Mouse (Mus musculus) neural tube, embryonic 14.5 days (tissue): ENCODE results near the gene Olfm3. TPM values are rescaled to one million over a fixed set of nuclear protein-coding genes. Genes with fewer than 3 reads are reported as not detected.

Experiments
- ATAC-seq: fragments of 200-750 bp; cut with Nextera tagmentation; 2 replicates; pipeline ENCODE4 v1.8.0; 2017; ENCODE audit warnings: low read depth, mild to moderate bottlenecking, moderate TSS enrichment, moderate library complexity
- H3K27ac ChIP-seq: fragments of 300-500 bp; sonication (generic); 2 replicates; pipeline ENCODE4 v1.5.1; 2014; ENCODE audit warnings: low read depth, mild to moderate bottlenecking, control low read depth, low read length, moderate library complexity, mixed read lengths
- H3K27me3 ChIP-seq: fragments of 300-500 bp; sonication (generic); 2 replicates; pipeline ENCODE4 v1.6.1; 2014; ENCODE audit warnings: low read length; ENCODE audit not compliant: control insufficient read depth, insufficient read depth
- H3K36me3 ChIP-seq: fragments of 300-500 bp; sonication (generic); 2 replicates; pipeline ENCODE4 v1.6.1; 2014; ENCODE audit warnings: low read length, mixed read lengths; ENCODE audit not compliant: control insufficient read depth, insufficient read depth
- H3K4me1 ChIP-seq: fragments of 300-500 bp; sonication (generic); 2 replicates; pipeline ENCODE4 v1.6.1; 2014; ENCODE audit warnings: low read length; ENCODE audit not compliant: control insufficient read depth, insufficient read depth
- H3K4me2 ChIP-seq: fragments of 300-500 bp; sonication (generic); 2 replicates; pipeline ENCODE4 v1.6.1; 2014; ENCODE audit warnings: mild to moderate bottlenecking, low read depth, low read length, control low read depth
- H3K4me3 ChIP-seq: fragments of 300-500 bp; sonication (generic); 2 replicates; pipeline ENCODE4 v1.5.1; 2014; ENCODE audit warnings: low read depth, low read length, control low read depth, mixed read lengths
- H3K9ac ChIP-seq: fragments of 300-500 bp; sonication (generic); replicated peaks from 2 replicates; pipeline ENCODE4 v1.6.1; 2014; ENCODE audit warnings: low read depth, mild to moderate bottlenecking, control low read depth, low read length, mixed read lengths
- H3K9me3 ChIP-seq: fragments of 300-500 bp; sonication (generic); 2 replicates; pipeline ENCODE4 v1.6.1; 2016; ENCODE audit warnings: low read length; ENCODE audit not compliant: control insufficient read depth
- WGBS: fragments of 180-500 bp; shearing (Covaris S2); extraction: QIAGEN DNeasy Blood & Tissue Kit; methylation state at CpG from one replicate; pipeline ENCODE4 v1.1.7; 2014; 5-methylcytosine and 5-hydroxymethylcytosine counted together
- polyA plus RNA-seq: library from polyadenylated mRNA; unstranded; fragments of >200 nt; fragmentation: Nextera tagmentation; extraction: Ambion mirVana; gene quantifications from 2 replicates; pipeline ENCODE4 v1.2.1, GENCODE M21; 2014

Olfm3 gene
- polyA plus RNA-seq, 1 experiment from 2014 or later = 33.0 TPM

DNA sequence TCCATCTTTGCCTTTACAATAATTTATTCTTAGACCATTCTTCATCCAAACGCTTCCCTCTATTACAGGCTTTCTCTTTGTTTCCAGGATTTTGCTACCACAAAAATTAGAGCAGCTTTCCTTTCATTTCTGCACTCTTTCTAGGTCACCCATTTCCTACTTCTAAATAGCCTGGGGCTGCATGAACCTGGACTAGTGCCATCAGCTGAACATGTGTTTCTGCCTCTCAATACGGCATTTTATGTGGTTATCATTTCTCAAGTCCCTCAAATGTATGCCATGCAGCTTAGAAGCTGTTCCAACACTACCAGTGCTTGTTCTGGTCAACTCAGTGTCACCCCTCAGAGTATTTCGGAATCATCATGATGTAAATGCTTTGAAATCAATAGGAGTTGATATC is 191.6 kb downstream of the Olfm3 start:
- WGBS = 68% methylated on average over 3 of the region's 3 CpGs
- Histone ChIP-seq H3K27me3 (no peaks in the 10 kb centered on the region), H3K36me3 (no peaks in the 10 kb centered on the region), H3K4me1 (no peaks in the 10 kb centered on the region), H3K9me3 (no peaks in the 10 kb centered on the region), H3K9ac (no peak overlapping the region), H3K27ac (no peak overlapping the region), H3K4me2 (no peak overlapping the region), H3K4me3 (no peak overlapping the region)
- ATAC-seq = no peak

DNA sequence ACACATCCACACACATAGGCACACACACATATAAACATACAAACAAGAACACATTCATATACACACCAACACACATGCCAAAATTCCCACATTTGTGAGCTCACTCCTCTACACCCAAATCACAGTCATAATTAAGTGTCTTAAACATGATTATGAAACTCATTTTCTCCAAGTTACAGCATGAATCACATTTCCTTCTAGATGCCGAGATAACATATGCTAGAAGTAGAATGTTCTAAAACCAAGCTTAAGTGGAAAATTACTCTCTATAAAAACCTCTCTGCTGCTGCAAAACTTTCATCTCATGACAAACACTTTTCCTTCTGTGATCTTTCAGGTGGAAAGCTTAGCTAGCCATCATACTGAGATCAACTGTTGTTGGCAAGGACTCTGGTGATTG is 195.7 kb downstream of the Olfm3 start:
- 96% methylated on average over 1 of the region's 1 CpGs for WGBS
- Histone ChIP-seq H3K36me3 (no peaks in the 10 kb centered on the region), H3K27ac (no peak overlapping the region), H3K4me1 (no peaks in the 10 kb centered on the region), H3K4me3 (no peak overlapping the region), H3K9me3 (no peaks in the 10 kb centered on the region), H3K4me2 (no peak overlapping the region), H3K27me3 (no peaks in the 10 kb centered on the region), H3K9ac (no peak overlapping the region)
- ATAC-seq = no peak

DNA sequence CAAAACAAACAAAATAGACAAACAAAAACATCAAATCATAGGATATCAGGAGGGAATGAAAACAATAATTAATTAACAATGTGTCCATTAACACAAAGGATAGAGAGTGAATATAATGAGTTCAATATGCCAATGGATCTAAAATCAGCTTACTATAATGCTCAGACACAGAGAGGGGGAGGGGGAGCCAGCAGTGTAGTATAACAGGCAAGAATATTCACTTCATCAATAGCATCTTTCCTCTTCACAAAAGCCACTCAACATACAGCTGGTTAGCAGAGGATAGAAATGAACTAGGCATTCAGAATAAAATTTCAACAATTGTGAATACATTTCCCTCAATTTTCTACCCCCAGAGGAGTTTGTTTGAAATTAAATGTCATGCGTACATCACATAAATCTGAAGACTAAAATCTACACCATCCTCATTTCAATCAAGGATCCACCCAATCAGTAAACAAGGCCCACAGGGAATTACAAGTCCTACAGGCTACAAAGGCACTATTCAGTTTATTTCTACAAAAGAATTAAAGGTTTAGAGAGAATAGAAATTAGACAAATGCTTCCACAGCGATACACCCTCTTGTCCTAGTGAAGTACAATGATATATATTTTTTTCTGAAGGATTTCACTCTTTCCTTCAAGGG is 200.4 kb downstream of the Olfm3 start:
- Histone ChIP-seq H3K27me3 (no peaks in the 10 kb centered on the region), H3K27ac (no peak overlapping the region), H3K36me3 (no peaks in the 10 kb centered on the region), H3K4me3 (no peak overlapping the region), H3K9ac (no peak overlapping the region), H3K9me3 (no peaks in the 10 kb centered on the region), H3K4me1 (no peaks in the 10 kb centered on the region), H3K4me2 (no peak overlapping the region)
- 0 out of 2 replicates have a peak, but pooled peaks have one; percentile 6 for ATAC-seq
- WGBS = 56% methylated on average over 2 of the region's 2 CpGs

DNA sequence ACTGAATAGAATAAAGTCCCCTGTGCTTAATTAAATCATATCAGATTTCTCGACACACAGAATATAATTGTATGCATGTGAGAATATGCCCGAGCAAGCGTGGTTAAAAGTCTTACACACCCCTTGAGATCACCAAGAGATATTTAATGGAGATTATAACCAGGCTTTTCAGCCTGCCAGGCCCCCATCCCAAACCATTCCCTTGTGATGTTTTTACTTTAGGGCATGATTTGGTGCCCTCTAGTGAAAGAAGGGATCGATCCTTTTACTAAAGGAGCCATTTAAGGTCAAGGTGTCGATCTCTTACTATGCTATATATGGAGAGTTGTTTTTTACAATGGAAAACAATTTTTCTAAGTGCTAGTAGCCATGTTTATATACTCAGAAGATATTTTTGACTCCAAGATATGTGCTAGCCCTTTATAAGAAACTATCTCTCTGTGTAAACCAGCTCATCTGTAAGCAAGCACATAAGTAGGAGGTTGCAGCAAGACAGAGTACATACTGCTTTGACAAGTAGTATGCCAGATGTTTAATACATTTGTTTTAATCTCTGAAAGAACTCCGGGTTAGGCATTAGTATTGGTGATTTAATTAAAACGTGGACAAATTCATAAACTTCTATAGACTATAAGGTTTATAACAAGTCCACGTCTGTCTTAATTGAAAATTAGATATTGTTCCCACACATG is 201.1 kb downstream of the Olfm3 start:
- WGBS = 31% methylated on average over 8 of the region's 8 CpGs
- Histone ChIP-seq H3K27ac (no peak overlapping the region), H3K36me3 (no peaks in the 10 kb centered on the region), H3K9ac (no peak overlapping the region), H3K4me3 (no peak overlapping the region), H3K4me1 (no peaks in the 10 kb centered on the region), H3K27me3 (no peaks in the 10 kb centered on the region), H3K4me2 (no peak overlapping the region), H3K9me3 (no peaks in the 10 kb centered on the region)
- ATAC-seq = peak; percentile 51; the same call in 1 of the 2 replicates

DNA sequence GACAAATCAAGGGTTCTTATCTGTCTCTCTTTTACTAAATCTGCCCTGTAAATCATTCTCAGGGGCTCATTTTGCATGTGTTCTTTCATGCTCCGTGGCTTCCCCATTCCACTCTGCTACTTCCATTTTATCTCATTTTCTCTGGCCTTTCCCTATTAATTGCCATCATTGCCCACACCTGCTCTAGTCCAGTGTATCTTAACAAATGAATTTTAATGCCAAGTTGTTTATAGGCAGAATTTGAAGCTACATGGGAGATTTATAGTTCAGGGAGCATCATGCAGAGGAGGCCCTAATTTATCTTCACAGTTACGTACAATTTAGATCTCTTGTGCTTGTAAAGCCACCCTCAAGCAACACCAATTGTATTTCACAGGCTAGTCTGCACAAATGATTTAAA is 241.8 kb downstream of the Olfm3 start:
- Histone ChIP-seq H3K36me3 (no peaks in the 10 kb centered on the region), H3K4me2 (no peak overlapping the region), H3K27ac (no peak overlapping the region), H3K4me1 (no peaks in the 10 kb centered on the region), H3K4me3 (no peak overlapping the region), H3K27me3 (no peaks in the 10 kb centered on the region), H3K9ac (no peak overlapping the region), H3K9me3 (no peaks in the 10 kb centered on the region)
- ATAC-seq = peak; percentile 66; the same call in 1 of the 2 replicates
- WGBS = 20% methylated on average over 2 of the region's 2 CpGs

DNA sequence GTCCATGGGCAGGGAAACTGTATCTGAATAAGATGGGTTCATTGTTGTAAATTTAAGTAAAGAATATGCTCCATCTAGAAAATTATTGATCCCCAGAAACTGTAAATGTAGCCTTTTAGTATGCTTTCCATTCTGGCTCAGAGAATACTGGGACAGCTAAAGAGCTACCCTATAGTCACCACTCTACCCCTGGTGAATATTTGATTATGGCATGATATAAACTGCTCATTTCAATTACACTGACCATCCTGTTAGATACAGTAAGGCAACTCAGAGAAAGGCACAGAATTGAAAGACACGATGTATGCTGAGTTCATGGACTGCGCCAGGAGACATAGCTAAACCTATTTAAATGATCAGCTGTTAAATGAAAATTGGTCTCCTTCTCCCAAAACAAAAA is 242.4 kb downstream of the Olfm3 start:
- Histone ChIP-seq H3K4me1 (no peaks in the 10 kb centered on the region), H3K9ac (no peak overlapping the region), H3K4me3 (no peak overlapping the region), H3K36me3 (no peaks in the 10 kb centered on the region), H3K27ac (no peak overlapping the region), H3K4me2 (no peak overlapping the region), H3K9me3 (no peaks in the 10 kb centered on the region), H3K27me3 (no peaks in the 10 kb centered on the region)
- 74% methylated on average over 2 of the region's 2 CpGs for WGBS
- no peak for ATAC-seq

DNA sequence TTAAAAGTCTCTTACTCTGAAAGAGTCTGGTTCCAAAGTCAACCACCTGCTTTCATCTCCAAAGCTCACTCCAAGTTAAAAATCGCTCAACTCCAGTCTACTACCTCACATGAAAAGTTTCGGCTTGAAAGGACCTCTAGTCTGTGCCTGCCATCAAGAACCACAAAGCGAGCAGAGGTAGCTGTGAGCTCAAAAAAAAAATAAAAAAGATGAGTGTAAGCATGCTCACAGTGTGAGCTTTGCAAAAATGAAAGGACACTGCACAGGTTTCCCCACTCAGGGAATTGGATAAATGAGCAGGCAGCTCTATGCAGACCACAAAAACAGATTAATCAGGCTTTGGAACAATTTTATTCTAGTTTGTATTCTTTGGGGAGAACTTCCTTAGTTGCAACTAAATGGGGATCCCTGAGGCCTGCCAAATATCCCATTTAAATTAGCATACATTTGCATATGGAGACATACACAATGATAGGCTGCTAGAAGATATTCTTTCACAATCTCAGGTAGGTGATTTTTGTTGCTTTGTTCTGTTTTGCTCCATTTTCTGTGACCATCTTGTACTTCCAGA is 255.1 kb downstream of the Olfm3 start:
- Histone ChIP-seq H3K4me3 (no peak overlapping the region), H3K4me2 (no peak overlapping the region), H3K9me3 (no peaks in the 10 kb centered on the region), H3K27me3 (no peaks in the 10 kb centered on the region), H3K27ac (no peak overlapping the region), H3K9ac (no peak overlapping the region), H3K36me3 (no peaks in the 10 kb centered on the region), H3K4me1 (no peaks in the 10 kb centered on the region)
- WGBS = 76% methylated on average over 3 of the region's 3 CpGs
- peak; percentile 24; the same call in 1 of the 2 replicates for ATAC-seq

DNA sequence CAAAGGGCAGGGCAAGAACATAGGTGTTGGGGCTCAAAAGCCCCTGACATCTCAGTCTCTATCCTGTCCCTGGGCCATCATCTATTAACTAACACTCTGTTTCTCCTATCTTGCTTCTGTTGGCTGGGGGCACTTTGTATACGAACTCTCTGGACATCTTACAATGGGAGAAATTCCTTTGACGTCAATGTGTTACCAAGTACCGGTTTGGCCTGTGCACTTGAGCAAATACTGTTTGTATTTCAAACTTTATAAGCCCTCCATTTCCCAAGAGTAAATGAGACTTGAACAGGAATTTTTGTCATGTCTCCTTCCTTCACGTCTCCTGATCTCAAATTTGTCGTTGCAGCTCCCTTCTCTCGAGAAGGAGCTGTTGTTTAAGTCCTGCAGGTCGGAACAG is 270.7 kb downstream of the Olfm3 start:
- H3K4me2 ChIP-seq = no peak overlapping the region
- H3K4me3 ChIP-seq = no peak overlapping the region
- H3K9ac ChIP-seq = no peak overlapping the region
- H3K27me3 ChIP-seq = no peaks in the 10 kb centered on the region
- no peaks in the 10 kb centered on the region for H3K9me3 ChIP-seq
- no peak for ATAC-seq
- H3K36me3 ChIP-seq = no peaks in the 10 kb centered on the region
- WGBS = 88% methylated on average over 7 of the region's 7 CpGs
- no peak overlapping the region for H3K27ac ChIP-seq
- no peaks in the 10 kb centered on the region for H3K4me1 ChIP-seq
